Mouse (Mus musculus): ENCODE measurements at regions not wholly inside any gene's neighbourhood (a gene's known extent, or its start where the extent isn't known, plus 50 kb on each side); places are given as distances from the start of the nearest gene placed in this dataset.
"Not testable (repeated sequence)": the region's sequence is repeated elsewhere in the genome, so short reads cannot be mapped to it uniquely, and the experiment has no call there.

DNA sequence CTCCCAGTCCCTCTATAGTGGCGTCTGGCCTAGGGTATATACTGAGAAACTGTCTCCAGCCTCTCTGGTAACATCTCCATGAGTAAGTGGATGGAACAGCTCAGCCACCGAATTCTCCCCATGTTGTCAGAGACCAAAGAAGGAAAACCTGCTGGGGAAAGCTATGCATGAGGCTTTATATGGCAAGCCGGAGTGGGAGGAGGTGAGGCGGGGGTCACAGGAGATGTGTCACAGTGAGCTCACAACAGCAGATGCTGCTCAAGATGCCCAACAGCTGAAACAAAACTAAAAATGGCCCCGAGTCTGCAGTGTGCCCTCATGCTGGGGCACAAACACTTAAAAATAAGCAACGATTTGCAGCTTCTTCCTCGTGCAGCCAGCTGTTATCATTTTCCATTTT lies 162.5 kb upstream of the Sfswap start:
- intact Hi-C loops (cut with DNase I) = no loop called here
- DNase-seq (ENCODE audit: extremely low spot score in 1 of 2, low spot score in 2 of 2) = peak; percentile 9 to 51

DNA sequence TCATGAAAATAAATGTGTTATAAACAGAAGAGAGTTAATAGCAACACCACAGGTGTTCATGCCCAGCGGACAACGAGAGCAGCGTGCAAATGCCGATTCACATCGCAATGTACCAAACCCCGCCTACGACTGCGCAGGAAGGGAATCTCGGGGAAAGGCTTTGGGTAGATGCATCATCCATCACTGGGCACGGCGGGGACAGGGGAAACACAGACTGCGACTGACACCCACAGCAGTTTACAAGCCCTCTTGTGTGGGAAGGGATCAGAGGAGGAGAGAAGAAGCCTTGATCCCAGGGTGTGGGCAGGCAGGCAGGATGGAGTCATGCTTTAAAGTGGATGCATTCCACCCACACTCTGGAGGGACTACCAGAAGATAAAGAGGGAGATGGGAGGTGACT lies 157.0 kb upstream of the Sfswap start:
- DNase-seq (ENCODE audit: extremely low spot score in 1 of 2, low spot score in 2 of 2) = no peak
- intact Hi-C loops (cut with DNase I) = no loop called here

DNA sequence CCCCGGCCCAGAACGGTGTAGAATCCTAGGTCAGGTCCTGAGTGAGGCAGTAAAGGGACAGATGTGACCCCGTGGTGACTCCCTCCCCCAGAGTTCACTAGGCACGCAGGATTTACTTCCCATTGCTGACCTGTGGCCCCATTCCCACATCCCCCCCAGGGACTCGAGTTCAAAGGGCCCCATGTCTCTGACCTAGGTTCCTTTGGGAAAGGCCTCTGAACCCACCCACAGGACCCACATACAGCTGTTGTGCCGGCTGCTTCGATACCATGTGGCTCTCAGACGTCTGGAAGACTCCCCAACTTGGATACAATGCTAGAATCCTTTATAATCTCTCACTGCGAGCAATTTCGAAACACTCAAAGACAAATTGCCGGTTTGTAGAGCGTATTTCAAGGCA lies 151.0 kb upstream of the Sfswap start:
- intact Hi-C loops (cut with DNase I) = no loop called here
- DNase-seq (ENCODE audit: extremely low spot score in 1 of 2, low spot score in 2 of 2) = no peak

DNA sequence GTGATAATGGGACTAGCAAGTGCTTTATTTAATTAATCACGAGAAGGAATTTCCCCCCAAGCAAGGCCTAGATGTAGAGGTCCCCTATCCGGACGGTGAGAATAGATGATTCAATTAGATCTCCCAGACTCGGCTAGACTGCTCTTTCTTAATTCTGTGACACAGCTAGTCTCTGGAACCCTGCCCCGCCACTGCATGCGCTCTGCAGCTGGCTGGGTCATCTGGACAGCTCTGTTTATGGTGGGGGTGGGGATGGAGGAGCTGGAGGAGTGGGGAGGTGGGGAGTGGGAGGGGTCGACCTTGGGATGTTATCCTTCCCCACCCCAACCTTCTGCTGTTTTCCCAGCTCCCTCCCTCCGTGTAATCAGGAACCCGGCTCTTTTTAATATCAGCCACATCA lies 147.5 kb upstream of the Sfswap start:
- intact Hi-C loops (cut with DNase I) = no loop called here
- DNase-seq (ENCODE audit: extremely low spot score in 1 of 2, low spot score in 2 of 2) = no peak

DNA sequence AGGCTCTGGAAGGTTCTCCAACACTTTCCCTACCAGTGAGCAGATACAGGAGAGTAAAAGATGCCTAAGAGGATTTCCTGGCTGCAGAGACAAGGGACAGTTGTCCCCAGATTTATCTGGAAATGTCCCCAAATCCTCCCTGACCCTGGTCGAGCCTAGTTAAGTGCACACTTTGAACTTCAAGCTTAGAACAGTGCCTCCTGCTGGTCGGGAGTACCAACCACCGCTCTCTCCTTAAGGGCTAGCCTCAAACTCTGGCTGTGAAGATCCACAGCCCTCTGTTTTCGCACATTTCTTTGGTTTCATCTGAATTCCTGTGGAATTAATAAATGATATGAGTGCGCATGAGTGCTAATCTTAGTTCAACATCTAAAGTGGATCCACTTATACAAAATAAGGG lies 146.1 kb upstream of the Sfswap start:
- no peak for DNase-seq (ENCODE audit: extremely low spot score in 1 of 2, low spot score in 2 of 2)
- intact Hi-C loops (cut with DNase I) = no loop called here

DNA sequence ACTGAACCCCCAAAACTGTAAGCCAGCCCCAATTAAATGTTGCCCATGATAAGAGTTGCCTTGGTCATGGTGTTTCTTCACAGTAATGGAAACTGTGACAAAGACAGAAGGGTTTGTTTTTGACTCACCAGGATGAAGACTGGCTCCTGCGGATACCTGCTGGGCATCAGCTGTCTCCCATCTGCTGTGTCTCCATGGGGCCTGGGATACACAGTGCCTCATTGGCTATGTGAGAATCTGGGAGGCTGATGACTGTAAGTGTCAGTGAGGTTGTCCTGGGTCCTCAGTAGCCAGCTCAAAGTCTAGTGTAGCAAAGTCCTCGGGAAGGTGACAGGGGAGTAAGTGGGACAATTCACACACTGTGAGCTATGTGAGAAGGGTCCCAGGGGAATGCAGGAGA lies 139.5 kb upstream of the Sfswap start:
- intact Hi-C loops (cut with DNase I) = no loop called here
- DNase-seq (ENCODE audit: extremely low spot score in 1 of 2, low spot score in 2 of 2) = no peak

DNA sequence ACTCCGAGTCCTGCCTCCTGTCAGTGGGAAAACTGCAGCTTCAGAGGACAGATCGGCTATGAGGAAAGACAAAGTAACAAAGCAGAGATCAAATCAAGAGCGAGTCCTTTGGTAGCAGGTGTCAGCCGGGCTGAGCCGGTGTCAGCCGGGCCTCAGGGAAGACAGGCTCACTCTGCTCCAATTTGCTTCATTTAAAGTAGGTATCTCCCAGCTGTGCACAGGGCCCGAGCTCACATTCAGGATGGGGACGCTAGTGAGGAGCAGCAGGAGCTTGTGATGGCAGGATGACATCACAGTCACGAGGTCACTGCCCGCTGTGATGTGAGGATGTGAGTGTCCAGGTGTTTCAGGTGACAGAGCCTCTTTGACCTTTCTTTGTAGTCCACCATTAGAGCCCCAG lies 137.8 kb upstream of the Sfswap start:
- intact Hi-C loops (cut with DNase I) = no loop called here
- no peak for DNase-seq (ENCODE audit: extremely low spot score in 1 of 2, low spot score in 2 of 2)

DNA sequence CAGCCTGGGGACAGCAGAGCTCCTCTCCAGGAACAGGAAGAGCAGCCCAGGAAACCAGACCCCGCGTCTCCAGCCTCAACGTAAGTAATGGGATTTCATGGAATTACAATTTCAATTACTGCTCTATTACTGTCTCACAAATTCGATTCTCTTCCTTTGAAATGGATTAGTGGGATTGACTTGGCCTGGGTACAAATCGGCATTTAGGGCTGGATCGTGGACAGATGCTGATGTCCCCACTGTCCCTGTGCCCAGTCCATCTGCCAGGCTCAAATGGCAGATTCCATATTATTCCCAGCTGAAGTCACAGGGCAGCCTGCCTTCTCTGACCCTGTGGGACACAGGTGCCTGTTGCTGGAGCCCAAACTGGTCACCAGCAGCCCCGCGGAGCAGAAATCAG lies 136.0 kb upstream of the Sfswap start:
- DNase-seq (ENCODE audit: extremely low spot score in 1 of 2, low spot score in 2 of 2) = no peak
- intact Hi-C loops (cut with DNase I) = no loop called here

DNA sequence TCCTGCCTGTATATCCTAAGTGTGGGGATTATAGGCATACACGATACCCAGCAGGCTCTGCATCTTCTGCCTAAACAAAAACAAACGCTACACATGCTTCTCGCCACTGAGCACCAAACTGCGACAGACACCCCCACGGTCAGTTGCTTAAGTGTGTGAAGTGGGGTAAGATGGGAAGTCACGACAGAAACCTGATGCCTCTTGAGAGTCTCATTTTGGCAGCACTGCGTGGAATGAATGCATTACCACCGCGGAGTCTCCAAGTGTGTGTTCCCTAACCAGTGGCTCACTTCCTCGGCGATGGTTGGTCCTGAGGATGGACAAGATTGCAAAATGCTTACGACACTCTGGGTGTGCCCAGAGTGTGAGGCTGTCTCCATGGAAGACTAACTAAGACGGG lies 133.8 kb upstream of the Sfswap start:
- intact Hi-C loops (cut with DNase I) = no loop called here
- DNase-seq (ENCODE audit: extremely low spot score in 1 of 2, low spot score in 2 of 2) = no peak

DNA sequence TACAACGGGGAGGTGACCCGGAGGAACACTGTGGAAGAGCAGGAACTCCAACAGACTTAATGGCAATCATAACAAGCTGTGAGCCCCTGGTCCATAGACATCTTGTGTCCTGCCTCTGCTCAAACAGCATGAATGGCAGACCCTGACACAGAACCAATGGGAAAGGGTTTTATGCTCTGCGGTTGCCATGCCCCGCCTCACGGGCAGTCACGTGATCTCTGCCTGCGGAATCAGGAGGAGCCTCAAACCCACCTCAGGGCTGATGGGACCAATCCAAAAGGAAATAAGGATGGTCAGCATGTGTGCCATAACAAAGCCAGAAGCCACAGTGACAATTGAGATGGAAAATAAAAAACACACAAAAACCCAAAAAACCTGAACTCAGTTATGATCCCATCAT lies 120.2 kb upstream of the Sfswap start:
- intact Hi-C loops (cut with DNase I) = no loop called here
- no peak for DNase-seq (ENCODE audit: extremely low spot score in 1 of 2, low spot score in 2 of 2)

DNA sequence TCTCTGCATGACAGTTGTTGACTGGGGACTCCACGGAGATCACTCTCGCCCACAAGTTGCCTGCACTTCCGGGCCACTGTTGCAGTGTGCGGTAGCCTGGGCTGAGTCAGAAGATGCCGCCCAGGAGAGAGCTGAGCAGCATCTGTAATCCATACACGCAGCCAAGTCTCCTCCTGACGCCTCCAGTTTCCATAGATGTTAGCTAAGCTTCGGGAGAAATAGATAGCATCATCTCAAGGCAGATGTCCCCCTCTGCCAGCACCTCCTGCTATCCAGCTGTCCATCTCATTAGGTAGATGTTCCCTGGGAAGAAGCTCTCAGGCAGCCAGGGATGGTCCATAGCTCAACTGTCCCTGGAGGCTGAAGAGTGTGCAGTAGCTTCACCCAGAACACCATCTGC lies 116.0 kb upstream of the Sfswap start:
- intact Hi-C loops (cut with DNase I) = loop anchor here (5.0 kb wide), 1 partner anchor 197 kb away; the partner anchor contains the start of gene Mmp17
- no peak for DNase-seq (ENCODE audit: extremely low spot score in 1 of 2, low spot score in 2 of 2)

DNA sequence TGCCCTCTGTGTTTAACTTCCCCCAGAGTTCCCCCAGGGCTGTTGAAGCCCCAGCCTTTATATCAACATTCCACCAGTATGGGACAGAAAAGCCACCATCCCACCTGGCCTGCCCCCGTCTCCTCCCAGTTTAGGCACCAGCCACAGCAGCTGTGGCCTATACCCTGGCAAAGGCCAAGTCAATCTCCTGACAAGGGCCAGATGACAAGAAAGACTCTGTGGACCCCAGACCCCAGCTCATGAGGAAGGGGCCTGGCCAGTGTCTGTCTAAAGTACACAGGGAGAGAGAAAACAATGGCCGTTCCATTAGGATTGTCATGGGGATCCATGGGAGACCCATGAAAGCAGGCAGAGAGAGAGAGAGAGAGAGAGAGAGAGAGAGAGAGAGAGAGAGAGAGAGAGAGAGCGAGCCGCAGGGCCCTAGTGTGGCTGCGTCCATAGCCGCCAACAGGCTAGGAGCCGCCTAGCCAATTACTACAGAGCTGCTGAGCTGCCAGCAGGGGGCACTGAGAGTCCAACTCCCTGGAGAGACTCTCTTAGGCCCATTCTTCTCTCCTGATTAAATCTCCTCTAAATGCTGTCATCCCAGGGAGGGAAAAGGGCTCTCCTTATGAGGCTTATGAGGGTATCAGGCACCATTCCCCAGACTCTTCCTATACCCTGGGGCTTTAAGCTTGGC lies 114.9 kb upstream of the Sfswap start:
- intact Hi-C loops (cut with DNase I) = loop anchor here (5.0 kb wide), 1 partner anchor 196 kb away; the partner anchor contains the start of gene Mmp17
- DNase-seq (ENCODE audit: extremely low spot score in 1 of 2, low spot score in 2 of 2) = not testable (repeated sequence)

DNA sequence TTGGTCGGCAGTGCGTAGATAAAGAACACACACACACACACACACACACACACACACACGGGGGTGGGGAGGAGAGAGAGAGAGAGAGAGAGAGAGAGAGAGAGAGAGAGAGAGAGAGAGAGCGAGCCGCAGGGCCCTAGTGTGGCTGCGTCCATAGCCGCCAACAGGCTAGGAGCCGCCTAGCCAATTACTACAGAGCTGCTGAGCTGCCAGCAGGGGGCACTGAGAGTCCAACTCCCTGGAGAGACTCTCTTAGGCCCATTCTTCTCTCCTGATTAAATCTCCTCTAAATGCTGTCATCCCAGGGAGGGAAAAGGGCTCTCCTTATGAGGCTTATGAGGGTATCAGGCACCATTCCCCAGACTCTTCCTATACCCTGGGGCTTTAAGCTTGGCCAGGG lies 114.3 kb upstream of the Sfswap start:
- intact Hi-C loops (cut with DNase I) = loop anchor here (5.0 kb wide), 1 partner anchor 196 kb away; the partner anchor contains the start of gene Mmp17
- DNase-seq (ENCODE audit: extremely low spot score in 1 of 2, low spot score in 2 of 2) = not testable (repeated sequence)

DNA sequence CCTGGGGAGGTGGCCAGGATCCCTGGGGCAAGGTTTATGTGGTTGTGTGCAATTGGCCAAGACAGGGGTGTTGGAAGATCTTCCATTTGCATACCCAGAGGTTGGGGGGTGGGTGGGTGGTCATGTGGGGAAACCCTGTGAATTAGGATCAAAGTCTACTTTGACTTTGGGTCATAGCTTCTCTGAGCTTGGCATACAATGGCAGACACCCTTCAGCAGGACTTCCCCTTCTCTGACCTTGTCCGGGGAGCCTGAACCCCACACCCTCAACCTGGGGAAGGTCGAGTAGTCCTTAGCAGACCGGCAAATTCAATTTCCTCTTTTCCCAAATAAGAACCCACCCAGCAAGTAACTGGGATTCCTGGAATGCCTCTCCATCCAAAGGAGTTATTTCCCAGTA lies 113.7 kb upstream of the Sfswap start:
- DNase-seq (ENCODE audit: extremely low spot score in 1 of 2, low spot score in 2 of 2) = no peak
- intact Hi-C loops (cut with DNase I) = loop anchor here (5.0 kb wide), 1 partner anchor 195 kb away; the partner anchor contains the start of gene Mmp17

DNA sequence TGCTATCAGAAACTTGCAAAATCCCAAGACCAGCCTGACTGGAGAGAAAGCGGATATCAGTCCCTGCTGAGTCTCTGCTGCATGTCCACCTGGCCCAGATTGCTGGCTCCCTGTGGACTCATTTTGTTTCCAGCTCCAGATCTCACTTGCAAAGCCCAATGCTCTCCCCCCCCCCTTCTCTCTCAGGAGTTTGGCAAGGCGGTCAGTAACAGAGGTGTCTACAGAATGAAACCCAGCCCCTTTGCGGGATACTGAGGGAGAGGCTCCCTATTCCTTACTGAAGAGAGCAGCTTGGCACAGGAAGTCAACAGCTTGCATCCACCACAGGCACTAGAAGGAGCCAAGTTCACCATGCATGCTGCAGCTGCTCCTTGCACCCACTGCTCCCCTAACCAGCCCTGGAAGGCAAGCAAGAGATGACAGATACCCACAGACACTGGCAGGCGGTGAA lies 110.1 kb upstream of the Sfswap start:
- intact Hi-C loops (cut with DNase I) = loop anchor here (5.0 to 10.0 kb wide), 2 partner anchors 111 to 326 kb away; partner anchors contain the start of gene Sfswap
- DNase-seq (ENCODE audit: extremely low spot score in 1 of 2, low spot score in 2 of 2) = no peak

DNA sequence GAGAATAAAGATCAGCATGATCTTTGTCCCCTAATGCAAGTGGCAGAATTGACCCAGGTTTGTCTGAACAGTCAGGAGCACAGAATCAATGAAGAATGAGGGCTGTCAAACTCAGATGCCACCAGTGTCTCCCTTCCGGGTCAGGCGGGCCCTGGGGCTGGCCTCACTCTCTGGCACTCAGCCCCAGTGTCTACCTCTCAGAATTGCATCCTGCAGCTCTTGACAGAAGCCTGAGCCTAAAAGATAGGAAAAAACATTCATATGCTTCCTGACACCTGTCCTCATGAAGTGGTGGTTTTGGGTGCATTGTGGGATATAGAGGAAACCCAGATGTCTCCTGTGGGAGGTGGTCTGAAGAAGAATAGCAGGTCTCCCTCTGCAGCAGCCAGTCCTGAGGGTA lies 107.9 kb upstream of the Sfswap start:
- intact Hi-C loops (cut with DNase I) = loop anchor here (5.0 to 10.0 kb wide), 2 partner anchors 109 to 328 kb away; partner anchors contain the start of gene Sfswap
- no peak for DNase-seq (ENCODE audit: extremely low spot score in 1 of 2, low spot score in 2 of 2)

DNA sequence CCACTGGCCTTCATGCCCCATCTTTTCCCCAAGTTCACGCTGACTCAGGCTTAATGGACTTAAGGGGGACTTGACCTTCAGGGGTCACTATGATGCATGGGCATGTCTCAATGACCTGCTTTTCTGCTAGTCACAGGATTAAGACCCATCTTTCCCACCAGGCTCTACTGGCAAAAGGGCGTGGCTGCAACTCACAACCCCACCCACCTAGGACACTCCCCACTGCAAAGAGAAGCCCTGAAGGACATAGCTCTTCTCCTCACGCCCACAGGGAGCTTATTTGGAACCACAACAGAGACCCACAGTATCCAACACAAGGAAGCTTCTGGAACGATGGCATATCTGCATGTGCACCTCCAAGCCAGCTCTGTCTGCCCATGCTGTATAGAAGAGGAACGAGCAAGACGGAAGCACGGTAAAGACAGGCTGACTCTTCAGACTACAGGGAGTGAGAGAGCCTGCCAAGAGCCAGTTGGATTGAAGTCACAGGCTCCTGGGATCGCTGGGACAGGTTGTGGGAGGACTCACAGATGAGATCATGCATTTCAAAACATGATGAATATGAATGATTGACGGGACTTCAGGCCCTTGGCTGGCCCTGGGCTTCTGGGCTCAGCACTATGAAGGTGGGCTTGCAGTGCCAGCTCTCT lies 107.3 kb upstream of the Sfswap start:
- no peak for DNase-seq (ENCODE audit: extremely low spot score in 1 of 2, low spot score in 2 of 2)
- intact Hi-C loops (cut with DNase I) = loop anchor here (5.0 to 10.0 kb wide), 2 partner anchors 109 to 329 kb away; partner anchors contain the start of gene Sfswap

DNA sequence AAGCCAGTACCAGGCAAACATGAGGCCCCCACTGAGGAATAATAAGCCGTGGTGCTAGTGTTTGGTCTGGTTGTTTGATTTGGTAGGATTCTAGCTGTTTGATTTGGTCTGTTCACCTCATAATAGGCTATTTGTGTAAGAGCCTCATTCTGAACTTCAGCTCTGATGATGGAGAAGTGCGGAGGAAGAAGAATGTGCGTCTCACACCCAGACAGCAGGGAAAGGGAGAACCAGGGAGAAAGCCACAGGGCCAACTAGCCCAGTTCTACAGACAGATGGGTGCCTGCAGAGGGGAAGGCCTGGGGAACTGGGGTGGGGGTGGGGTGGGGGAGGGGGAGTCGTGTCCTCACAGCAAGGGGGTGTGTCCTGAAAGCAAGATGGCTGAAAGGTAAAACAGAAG lies 106.6 kb upstream of the Sfswap start:
- DNase-seq (ENCODE audit: extremely low spot score in 1 of 2, low spot score in 2 of 2) = no peak
- intact Hi-C loops (cut with DNase I) = loop anchor here (5.0 to 10.0 kb wide), 2 partner anchors 108 to 330 kb away; partner anchors contain the start of gene Sfswap

DNA sequence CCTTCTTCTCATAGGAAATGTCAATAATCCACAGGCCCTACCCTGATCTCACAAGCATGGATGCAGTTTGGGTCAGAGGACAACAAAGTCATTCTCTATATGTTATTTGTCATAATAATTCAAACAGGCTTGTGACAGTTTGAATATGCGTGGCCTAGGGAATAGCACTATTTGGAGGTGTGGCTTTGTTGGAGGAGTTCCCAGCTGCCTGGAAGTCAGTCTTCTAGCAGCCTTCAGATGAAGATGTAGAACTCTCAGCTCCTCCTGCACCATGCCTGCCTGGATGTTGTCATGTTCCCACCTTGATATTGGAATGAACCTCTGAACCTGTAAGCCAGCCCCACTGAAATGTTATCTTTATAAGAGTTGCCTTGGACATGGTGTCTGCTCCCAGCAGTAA lies 103.7 kb upstream of the Sfswap start:
- no peak for DNase-seq (ENCODE audit: extremely low spot score in 1 of 2, low spot score in 2 of 2)
- intact Hi-C loops (cut with DNase I) = loop anchor here (10.0 kb wide), 1 partner anchor 333 kb away; no protein-coding TSS in a partner anchor

DNA sequence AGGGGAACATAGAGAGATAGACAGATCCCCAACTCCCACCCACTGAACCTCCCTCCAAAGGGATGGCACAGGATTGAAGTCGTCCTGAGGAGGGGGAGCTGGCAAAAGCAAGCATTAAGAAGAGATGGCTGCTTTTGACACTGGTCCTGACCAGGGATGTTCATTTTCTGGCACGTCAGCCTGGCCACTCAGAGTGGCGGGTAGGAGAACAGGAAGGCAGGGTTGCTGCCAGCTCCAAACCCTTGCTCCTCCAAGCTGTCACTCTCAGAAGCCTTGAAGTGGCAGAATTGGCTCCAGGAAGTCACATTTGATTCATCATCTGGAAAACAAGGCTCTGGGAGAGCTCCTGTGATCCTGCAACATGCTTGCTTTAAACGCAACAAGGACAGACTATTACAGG lies 94.8 kb upstream of the Sfswap start:
- intact Hi-C loops (cut with DNase I) = no loop called here
- no peak for DNase-seq (ENCODE audit: extremely low spot score in 1 of 2, low spot score in 2 of 2)

Measured in left cerebral cortex, postnatal 10 days (tissue).